Mouse (Mus musculus) hindbrain, embryonic 15.5 days (tissue): ENCODE measurements at regions not wholly inside any gene's neighbourhood (a gene's known extent, or its start where the extent isn't known, plus 50 kb on each side); places are given as distances from the start of the nearest gene placed in this dataset.

ENCODE experiments used
- microRNA-seq: library from miRNA; unstranded; fragments of <30 nt; microRNA quantifications from one replicate; pipeline ENCODE4, GENCODE M21; 2016

Small RNA genes in the stretch of these regions (microRNA-seq; reads per million reads assigned to microRNA genes)
- gene Mir3089 = 1.3 reads per million
